Mouse (Mus musculus) kidney, adult 2 months (tissue): ENCODE results near the gene Phf20.
A peak's percentile ranks its signal among the peaks of the same experiment; 100 is the strongest.

ENCODE experiments used
- CTCF ChIP-seq: fragments of 200-500 bp; conservative IDR thresholded peaks from 2 replicates; pipeline ENCODE4 v1.5.1; 2011; ENCODE audit warnings: low read depth, mild to moderate bottlenecking, control low read depth, low read length, moderate library complexity, mixed read lengths; ENCODE audit not compliant: insufficient read depth, insufficient read length
- POLR2A ChIP-seq: fragments of 200-500 bp; IDR thresholded peaks from one replicate; pipeline ENCODE4 v1.6.1; 2011; ENCODE audit warnings: low read depth, low read length, control low read depth

- TF ChIP-seq CTCF (peak; percentile 43; the same call in 1 of the 2 replicates), POLR2A (no peak)
Measured at GRCm38 (mm10) chr2:156344775-156345532, 148.7 kb downstream of the Phf20 start.
